Mouse (Mus musculus): ENCODE data around the gene Vipas39. TPM values are rescaled to one million over a fixed set of nuclear protein-coding genes. Genes with fewer than 3 reads are reported as not detected.
"Not testable (repeated sequence)": the region's sequence is repeated elsewhere in the genome, so short reads cannot be mapped to it uniquely, and the experiment has no call there.

Gene Vipas39
- polyA plus RNA-seq, 1 experiment: 58.2 TPM

DNA sequence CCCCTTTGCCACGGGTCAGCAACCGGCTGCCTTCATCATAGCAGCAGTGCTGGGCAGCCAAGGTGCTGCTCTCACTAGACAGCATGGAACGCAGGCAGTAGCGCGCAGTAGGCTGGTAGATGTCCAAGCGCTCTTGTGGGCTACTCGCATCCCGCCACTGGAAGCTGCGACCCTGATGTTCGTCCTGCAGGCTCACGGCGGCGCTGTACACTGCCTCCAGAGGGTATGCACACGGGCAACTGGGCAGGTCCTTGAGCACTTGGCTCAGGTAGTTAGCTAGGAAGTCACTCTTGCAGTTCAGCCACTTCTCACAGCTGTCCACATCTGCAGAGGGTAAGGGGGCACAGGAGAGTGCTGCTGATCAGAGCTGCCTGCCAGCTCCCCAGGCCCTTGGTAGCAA lies 13.8 kb upstream of the Vipas39 start:
- TF ChIP-seq CTCF (IDR thresholded peaks at IDR 0.05; ENCODE audit: borderline replicate concordance, insufficient read depth, low read depth, low read length) (no peak), POLR2A (IDR thresholded peaks at IDR 0.05; ENCODE audit: borderline replicate concordance, insufficient read depth, low read length) (no peak)
- H3K4me3 ChIP-seq (replicated peaks; ENCODE audit: insufficient read depth, low read depth, low read length): no peak overlapping the region
- H3K4me1 ChIP-seq (ENCODE audit: control insufficient read depth, insufficient read depth, low read length): no peaks in the 10 kb centered on the region
- no peak for DNase-seq
- H3K27me3 ChIP-seq (ENCODE audit: control insufficient read depth, insufficient read depth, low read length): no peaks in the 10 kb centered on the region
- WGBS: 34% methylated on average over 14 of the region's 14 CpGs
- no peak overlapping the region for H3K27ac ChIP-seq (ENCODE audit: insufficient read depth, low read length)

- 57% methylated on average over 3 of the region's 3 CpGs for WGBS
- TF ChIP-seq CTCF (IDR thresholded peaks at IDR 0.05; ENCODE audit: borderline replicate concordance, insufficient read depth, low read depth, low read length) (no peak), POLR2A (IDR thresholded peaks at IDR 0.05; ENCODE audit: borderline replicate concordance, insufficient read depth, low read length) (no peak)
- H3K27me3 ChIP-seq (ENCODE audit: control insufficient read depth, insufficient read depth, low read length): no peaks in the 10 kb centered on the region
- no peak overlapping the region for H3K4me3 ChIP-seq (replicated peaks; ENCODE audit: insufficient read depth, low read depth, low read length)
- H3K27ac ChIP-seq (ENCODE audit: insufficient read depth, low read length): no peak overlapping the region
- no peaks in the 10 kb centered on the region for H3K4me1 ChIP-seq (ENCODE audit: control insufficient read depth, insufficient read depth, low read length)
- no peak for DNase-seq
Observed at GRCm38 (mm10) chr12:87279350-87279749, 13.3 kb upstream of the Vipas39 start.

DNA sequence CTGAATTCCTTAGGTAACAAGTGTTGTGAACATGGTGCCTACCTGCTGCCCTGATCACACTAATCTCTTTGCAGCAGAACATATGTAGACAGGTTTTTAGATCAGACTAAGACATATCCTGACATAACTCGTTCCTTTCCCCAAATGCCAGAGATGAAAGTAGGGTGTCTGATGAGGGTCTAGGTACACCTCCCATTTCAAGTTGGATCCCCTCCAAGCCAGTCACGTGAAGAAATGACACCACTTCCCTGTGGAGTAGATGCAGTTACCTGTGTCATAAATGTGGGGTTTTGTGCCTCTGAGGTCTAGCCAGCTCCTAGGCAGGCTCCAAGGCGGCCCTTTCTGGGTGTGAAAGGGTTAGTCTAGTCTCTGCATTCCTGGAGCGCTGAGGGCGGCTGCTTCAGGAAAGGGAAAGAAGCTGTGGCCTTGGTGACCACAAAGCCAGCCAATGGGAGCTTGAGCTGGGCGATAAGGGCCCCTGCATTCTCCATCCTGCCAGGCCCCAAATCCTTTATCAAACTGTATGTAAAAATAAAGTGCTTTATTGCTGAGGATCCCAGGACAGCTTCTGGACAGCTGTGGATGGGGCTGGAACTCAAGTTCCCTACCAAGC lies 12.2 kb upstream of the Vipas39 start:
- Histone ChIP-seq H3K4me1 (ENCODE audit: control insufficient read depth, insufficient read depth, low read length) (no peaks in the 10 kb centered on the region), H3K27ac (ENCODE audit: insufficient read depth, low read length) (no peak overlapping the region), H3K4me3 (replicated peaks; ENCODE audit: insufficient read depth, low read depth, low read length) (no peak overlapping the region), H3K27me3 (ENCODE audit: control insufficient read depth, insufficient read depth, low read length) (no peaks in the 10 kb centered on the region)
- 27% methylated on average over 6 of the region's 6 CpGs for WGBS
- TF ChIP-seq CTCF (IDR thresholded peaks at IDR 0.05; ENCODE audit: borderline replicate concordance, insufficient read depth, low read depth, low read length) (no peak), POLR2A (IDR thresholded peaks at IDR 0.05; ENCODE audit: borderline replicate concordance, insufficient read depth, low read length) (no peak)
- DNase-seq: no peak

DNA sequence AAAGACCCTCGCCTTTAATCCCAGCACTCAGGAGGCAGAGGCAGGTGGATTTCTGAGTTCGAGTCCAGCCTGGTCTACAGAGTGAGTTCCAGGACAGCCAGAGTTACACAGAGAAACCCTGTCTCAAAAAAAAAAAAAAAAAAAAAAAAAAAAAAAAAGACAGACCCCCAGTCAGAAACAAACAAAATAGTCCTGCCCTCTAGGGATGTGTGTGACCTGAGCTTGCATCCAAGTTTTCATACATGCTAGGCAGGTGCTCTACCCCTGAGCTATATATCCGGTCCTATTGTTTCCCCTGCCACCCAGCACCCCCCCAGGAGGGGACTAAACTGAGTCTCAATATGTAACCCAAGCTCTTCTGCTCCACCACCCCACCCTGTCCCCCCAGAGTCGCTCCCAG lies 11.2 kb upstream of the Vipas39 start:
- H3K4me3 ChIP-seq (replicated peaks; ENCODE audit: insufficient read depth, low read depth, low read length); DNase-seq; H3K27ac ChIP-seq (ENCODE audit: insufficient read depth, low read length); H3K27me3 ChIP-seq (ENCODE audit: control insufficient read depth, insufficient read depth, low read length); H3K4me1 ChIP-seq (ENCODE audit: control insufficient read depth, insufficient read depth, low read length): not testable (repeated sequence)
- 92% methylated on average over 4 of the region's 4 CpGs for WGBS

GRCm38 (mm10) chr12:87274853-87275831 lies 9.1 kb upstream of the Vipas39 start:
- TF ChIP-seq CTCF (IDR thresholded peaks at IDR 0.05; ENCODE audit: borderline replicate concordance, insufficient read depth, low read depth, low read length) (no peak), POLR2A (IDR thresholded peaks at IDR 0.05; ENCODE audit: borderline replicate concordance, insufficient read depth, low read length) (no peak)

DNA sequence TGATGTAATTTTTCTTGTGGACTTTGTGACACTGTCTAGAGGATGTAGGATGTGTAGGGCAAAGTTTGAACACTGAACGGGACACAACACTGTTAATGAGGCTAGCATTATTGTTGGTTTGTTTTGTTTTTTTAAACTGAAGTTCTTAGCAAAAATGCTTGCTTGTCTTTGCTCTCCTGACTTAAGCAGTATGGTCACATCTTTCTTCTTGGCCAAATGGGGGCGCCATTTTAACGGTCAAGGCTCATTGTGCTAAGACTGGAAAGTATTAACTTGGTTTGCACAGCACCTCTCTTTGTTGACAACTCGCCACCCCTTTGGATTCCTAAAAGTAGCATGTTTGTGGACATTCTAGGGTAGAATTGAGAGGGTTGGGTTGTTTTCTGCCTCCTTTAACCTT lies 1.6 kb upstream of the Vipas39 start:
- peak overlapping the region; percentile 22 for H3K4me3 ChIP-seq (replicated peaks; ENCODE audit: insufficient read depth, low read depth, low read length)
- WGBS: 15% methylated on average over 4 of the region's 4 CpGs
- no peak overlapping the region for H3K27ac ChIP-seq (ENCODE audit: insufficient read depth, low read length)
- peaks cover 5% of the 10 kb centered on the region; the same call in 1 of the 2 replicates for H3K4me1 ChIP-seq (ENCODE audit: control insufficient read depth, insufficient read depth, low read length)
- TF ChIP-seq POLR2A (IDR thresholded peaks at IDR 0.05; ENCODE audit: borderline replicate concordance, insufficient read depth, low read length) (no peak), CTCF (IDR thresholded peaks at IDR 0.05; ENCODE audit: borderline replicate concordance, insufficient read depth, low read depth, low read length) (no peak; the same call in 1 of the 2 replicates)
- peak in 1 of 2 experiments; percentile 35 for DNase-seq
- H3K27me3 ChIP-seq (ENCODE audit: control insufficient read depth, insufficient read depth, low read length): no peaks in the 10 kb centered on the region

More at GRCm38 (mm10) chr12:87274853-87275831, 9.1 kb upstream of the Vipas39 start:
- Histone ChIP-seq H3K4me3 (replicated peaks; ENCODE audit: insufficient read depth, low read depth, low read length) (no peak overlapping the region), H3K4me1 (ENCODE audit: control insufficient read depth, insufficient read depth, low read length) (no peaks in the 10 kb centered on the region), H3K27ac (ENCODE audit: insufficient read depth, low read length) (no peak overlapping the region), H3K27me3 (ENCODE audit: control insufficient read depth, insufficient read depth, low read length) (no peaks in the 10 kb centered on the region)
- WGBS: 87% methylated on average over 9 of the region's 9 CpGs
- DNase-seq: no peak

DNA sequence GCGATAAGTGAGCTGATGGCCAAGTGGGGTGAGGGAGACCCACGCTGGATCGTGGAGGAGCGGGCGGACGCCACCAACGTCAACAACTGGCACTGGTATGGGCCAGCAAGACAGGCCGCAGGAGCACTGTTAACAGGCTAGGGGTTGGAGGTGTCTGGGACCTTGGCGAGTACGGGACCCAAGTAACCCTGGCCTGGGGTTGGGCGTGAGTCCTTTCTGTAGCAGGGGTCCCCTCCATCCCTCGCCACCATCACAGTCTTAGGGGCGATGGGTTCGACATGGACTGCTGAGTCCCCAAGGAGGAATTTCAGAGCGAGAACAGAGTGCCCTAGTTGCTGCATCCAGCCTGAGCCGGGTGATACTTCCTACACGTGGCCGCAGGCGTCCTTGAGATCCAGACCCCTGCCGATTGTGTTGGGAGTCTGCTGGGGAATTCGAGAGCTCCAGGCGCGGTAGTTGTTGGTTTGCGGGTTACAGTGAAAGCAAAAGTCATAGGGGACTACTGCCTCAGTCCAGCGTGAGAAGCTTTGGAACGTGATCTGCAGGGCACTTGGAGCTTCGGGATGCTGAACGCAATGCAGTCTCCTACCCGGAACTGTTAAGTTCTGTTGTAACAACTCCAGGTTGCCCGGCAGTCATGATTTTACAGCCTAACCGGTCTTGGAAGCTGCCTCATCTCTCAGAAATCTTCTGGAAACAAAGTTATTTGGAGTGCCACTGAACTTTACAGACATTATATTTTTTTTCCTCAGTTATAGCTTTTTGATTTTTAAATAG lies 959 bp upstream of the Vipas39 start:
- H3K27me3 ChIP-seq (ENCODE audit: control insufficient read depth, insufficient read depth, low read length): no peaks in the 10 kb centered on the region
- peaks cover 5% of the 10 kb centered on the region; the same call in 1 of the 2 replicates for H3K4me1 ChIP-seq (ENCODE audit: control insufficient read depth, insufficient read depth, low read length)
- WGBS: under 1% methylated on average over 31 of the region's 31 CpGs
- no peak for DNase-seq
- H3K4me3 ChIP-seq (replicated peaks; ENCODE audit: insufficient read depth, low read depth, low read length): peak overlapping the region; percentile 78
- peak overlapping the region; percentile 58; the same call in 1 of the 2 replicates for H3K27ac ChIP-seq (ENCODE audit: insufficient read depth, low read length)
- TF ChIP-seq CTCF (IDR thresholded peaks at IDR 0.05; ENCODE audit: borderline replicate concordance, insufficient read depth, low read depth, low read length) (no peak), POLR2A (IDR thresholded peaks at IDR 0.05; ENCODE audit: borderline replicate concordance, insufficient read depth, low read length) (no peak)
